Mouse (Mus musculus): ENCODE results near the gene Htt. TPM values are rescaled to one million over a fixed set of nuclear protein-coding genes. Genes with fewer than 3 reads are reported as not detected.

The Htt gene
- polyA plus RNA-seq, 1 experiment from 2014 or later = 13.5 TPM

MicroRNA genes within 50 kb of the gene (microRNA counts, 519-probe panel; counts per million panel counts)
- microRNA mmu-miR-467g = 2,438 counts per million, percentile 44 among the panel's probes with 10 or more counts

Small RNA genes lying within 50 kb of the gene (microRNA-seq; reads per million reads assigned to microRNA genes)
- not detected for gene Mir467g

Other genes with a start within 250 kb of the Htt start
- 18.2 and 21.5 TPM in 2 replicates for gene Tnip2, start 247.7 kb upstream of the Htt start, polyA plus RNA-seq (2015; fragmentation: Nextera tagmentation; extraction: Ambion mirVana)
- gene Sh3bp2, start 235.9 kb upstream of the Htt start, polyA plus RNA-seq (2015; fragmentation: Nextera tagmentation; extraction: Ambion mirVana) = 6.9 and 8.1 TPM in 2 replicates
- 204 and 206 TPM in 2 replicates for gene Add1, start 188.1 kb upstream of the Htt start, polyA plus RNA-seq (2015; fragmentation: Nextera tagmentation; extraction: Ambion mirVana)
- 146 and 147 TPM in 2 replicates for gene Mfsd10, start 124.5 kb upstream of the Htt start, polyA plus RNA-seq (2015; fragmentation: Nextera tagmentation; extraction: Ambion mirVana)
- gene Nop14, start 101.6 kb upstream of the Htt start, polyA plus RNA-seq (2015; fragmentation: Nextera tagmentation; extraction: Ambion mirVana) = 21.2 and 21.3 TPM in 2 replicates
- 1.9 and 2.2 TPM in 2 replicates for gene Grk4, start 101.4 kb upstream of the Htt start, polyA plus RNA-seq (2015; fragmentation: Nextera tagmentation; extraction: Ambion mirVana)
- gene Msantd1, start 146.3 kb downstream of the Htt start, polyA plus RNA-seq (2015; fragmentation: Nextera tagmentation; extraction: Ambion mirVana) = 0.76 and 0.79 TPM in 2 replicates
- gene Rgs12, start 187.7 kb downstream of the Htt start, polyA plus RNA-seq (2015; fragmentation: Nextera tagmentation; extraction: Ambion mirVana) = 32.3 and 35.3 TPM in 2 replicates